Mouse (Mus musculus): Measurements from ENCODE around the gene Zscan2. TPM values are rescaled to one million over a fixed set of nuclear protein-coding genes. Genes with fewer than 3 reads are reported as not detected.

Gene Zscan2
- polyA plus RNA-seq, 1 experiment from 2014 or later: 2.7 TPM

DNA sequence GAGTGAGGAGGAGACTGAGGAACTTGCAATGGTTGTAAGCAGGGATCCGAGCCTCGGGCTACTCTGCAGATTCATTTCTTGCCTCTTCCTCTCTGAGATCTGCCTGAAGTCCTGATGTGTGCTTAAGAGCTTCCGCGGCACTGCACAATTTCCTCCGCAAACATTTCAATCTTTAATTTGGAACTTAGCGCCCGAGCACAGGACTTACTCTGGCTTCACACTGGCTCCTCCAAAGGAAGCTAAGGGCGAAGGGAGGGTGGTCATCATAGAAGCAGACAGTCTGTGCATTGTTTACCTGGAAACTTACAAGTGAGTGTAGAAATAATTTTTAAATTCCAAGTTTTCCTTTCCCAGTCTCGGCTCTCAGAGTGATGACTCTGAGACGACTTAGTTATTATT, 14.4 kb upstream of the Zscan2 start:
- Histone ChIP-seq H3K4me1 (replicated peaks; ENCODE audit: insufficient read depth, low read length) (no peaks in the 10 kb centered on the region), H3K27me3 (ENCODE audit: insufficient read depth, low read length) (no peaks in the 10 kb centered on the region), H3K4me2 (ENCODE audit: low read length) (no peak overlapping the region), H3K9me3 (replicated peaks; ENCODE audit: low read length) (no peaks in the 10 kb centered on the region), H3K27ac (no peak overlapping the region), H3K9ac (ENCODE audit: low read depth, low read length) (no peak overlapping the region), H3K4me3 (replicated peaks; ENCODE audit: low read depth, low read length) (no peak overlapping the region), H3K36me3 (ENCODE audit: insufficient read depth, low read length) (no peaks in the 10 kb centered on the region)
- no peak for TF ChIP-seq CTCF (IDR thresholded peaks at IDR 0.05; ENCODE audit: low read depth)
- DNase-seq (ENCODE audit: low spot score): no peak
- WGBS: 85% methylated on average over 10 of the region's 10 CpGs
- no peak for ATAC-seq (replicated peaks; ENCODE audit: low FRiP score, low read depth)

DNA sequence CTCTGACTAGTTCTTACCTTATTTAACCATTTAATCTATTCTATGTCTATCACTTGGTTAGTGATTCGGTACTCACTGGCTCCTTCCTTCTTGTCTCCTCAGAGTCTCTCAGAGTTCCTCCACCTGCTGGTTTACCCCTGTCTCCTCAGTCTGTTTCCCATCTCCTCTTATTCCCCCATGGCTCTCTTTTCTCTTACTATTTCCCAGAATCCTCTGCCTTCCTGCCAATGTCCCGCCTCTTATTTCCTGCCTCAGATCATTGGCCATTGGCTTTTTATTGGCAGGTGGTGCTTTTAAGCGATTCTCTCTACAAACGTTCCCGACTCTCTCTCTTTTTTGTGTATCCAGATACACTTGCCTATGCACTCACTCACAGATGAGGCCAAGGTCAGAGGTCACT, 14.0 kb upstream of the Zscan2 start:
- H3K4me3 ChIP-seq (replicated peaks; ENCODE audit: low read depth, low read length): no peak overlapping the region
- H3K27ac ChIP-seq: no peak overlapping the region
- H3K9ac ChIP-seq (ENCODE audit: low read depth, low read length): no peak overlapping the region
- no peak for TF ChIP-seq CTCF (IDR thresholded peaks at IDR 0.05; ENCODE audit: low read depth)
- H3K27me3 ChIP-seq (ENCODE audit: insufficient read depth, low read length): no peaks in the 10 kb centered on the region
- H3K4me1 ChIP-seq (replicated peaks; ENCODE audit: insufficient read depth, low read length): no peaks in the 10 kb centered on the region
- H3K9me3 ChIP-seq (replicated peaks; ENCODE audit: low read length): no peaks in the 10 kb centered on the region
- no peak for ATAC-seq (replicated peaks; ENCODE audit: low FRiP score, low read depth)
- WGBS: 87% methylated on average over 5 of the region's 5 CpGs
- no peak for DNase-seq (ENCODE audit: low spot score)
- no peak overlapping the region for H3K4me2 ChIP-seq (ENCODE audit: low read length)
- H3K36me3 ChIP-seq (ENCODE audit: insufficient read depth, low read length): no peaks in the 10 kb centered on the region

DNA sequence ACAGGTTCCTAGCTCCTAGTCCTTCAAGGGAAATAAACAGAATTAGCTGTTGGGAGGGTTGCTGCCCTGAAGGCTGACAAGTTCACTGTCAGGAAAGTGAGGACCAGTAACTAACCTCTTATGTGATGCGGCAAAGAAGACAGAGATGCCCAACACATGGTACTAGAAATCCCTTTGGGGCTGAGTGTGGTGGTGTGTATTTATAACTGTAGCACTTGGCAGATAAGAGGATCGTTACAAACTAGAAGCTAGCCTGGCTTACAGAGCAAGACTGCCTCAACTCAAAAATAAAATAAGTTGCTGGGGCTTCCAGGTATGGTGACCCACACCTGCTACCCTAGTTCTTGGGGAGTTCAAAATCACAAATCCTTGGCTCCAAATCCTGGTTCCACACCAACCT, 11.5 kb upstream of the Zscan2 start:
- H3K4me3 ChIP-seq (replicated peaks; ENCODE audit: low read depth, low read length): no peak overlapping the region
- H3K9ac ChIP-seq (ENCODE audit: low read depth, low read length): no peak overlapping the region
- H3K4me2 ChIP-seq (ENCODE audit: low read length): no peak overlapping the region
- ATAC-seq (replicated peaks; ENCODE audit: low FRiP score, low read depth): no peak
- no peaks in the 10 kb centered on the region for H3K36me3 ChIP-seq (ENCODE audit: insufficient read depth, low read length)
- no peak for TF ChIP-seq CTCF (IDR thresholded peaks at IDR 0.05; ENCODE audit: low read depth)
- H3K4me1 ChIP-seq (replicated peaks; ENCODE audit: insufficient read depth, low read length): no peaks in the 10 kb centered on the region
- no peak for DNase-seq (ENCODE audit: low spot score)
- H3K27me3 ChIP-seq (ENCODE audit: insufficient read depth, low read length): no peaks in the 10 kb centered on the region
- H3K9me3 ChIP-seq (replicated peaks; ENCODE audit: low read length): no peaks in the 10 kb centered on the region
- 74% methylated on average over 2 of the region's 2 CpGs for WGBS
- no peak overlapping the region for H3K27ac ChIP-seq

DNA sequence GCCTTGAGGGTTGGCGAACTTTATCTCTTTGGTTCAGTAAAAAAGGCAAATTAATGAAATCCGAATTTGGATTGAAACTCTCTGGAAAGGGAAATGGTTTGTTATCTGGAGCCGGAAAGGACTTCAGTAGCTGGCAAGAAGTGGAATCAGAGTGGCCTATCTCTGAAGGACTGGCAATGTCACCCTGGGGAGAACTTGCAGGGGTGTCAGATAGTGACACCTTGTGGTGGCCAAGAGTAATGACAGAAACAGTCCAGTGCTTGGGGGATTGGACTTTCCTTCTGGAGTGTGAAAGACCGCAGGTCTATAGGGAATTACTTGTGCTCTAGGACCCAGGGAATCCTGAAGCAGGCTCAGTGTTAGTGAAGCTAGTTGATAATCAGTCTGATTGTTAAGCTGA, 11.0 kb upstream of the Zscan2 start:
- 24% methylated on average over 4 of the region's 4 CpGs for WGBS
- H3K9ac ChIP-seq (ENCODE audit: low read depth, low read length): no peak overlapping the region

DNA sequence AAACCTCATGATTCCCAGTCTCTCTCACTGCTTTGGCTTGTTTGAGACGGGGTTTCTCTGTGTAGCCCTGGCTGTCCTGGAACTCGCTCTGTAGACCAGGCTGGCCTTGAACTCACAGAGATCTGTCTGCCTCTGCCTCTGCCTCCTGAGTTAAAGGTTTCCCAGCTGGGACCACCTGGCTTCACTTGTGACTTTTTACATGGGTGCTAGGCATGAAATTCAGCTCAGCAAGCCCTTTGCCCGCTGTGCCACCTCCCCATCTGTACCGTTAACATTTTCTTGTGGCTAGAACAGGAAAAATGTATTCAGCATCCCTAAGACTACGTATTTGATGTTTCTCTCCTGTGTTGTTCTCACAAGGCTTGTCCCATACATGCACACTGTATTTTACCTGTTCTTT, 10.2 kb upstream of the Zscan2 start:
- no peaks in the 10 kb centered on the region for H3K9me3 ChIP-seq (replicated peaks; ENCODE audit: low read length)
- H3K27ac ChIP-seq: no peak overlapping the region
- DNase-seq (ENCODE audit: low spot score): no peak
- no peaks in the 10 kb centered on the region for H3K4me1 ChIP-seq (replicated peaks; ENCODE audit: insufficient read depth, low read length)
- H3K36me3 ChIP-seq (ENCODE audit: insufficient read depth, low read length): no peaks in the 10 kb centered on the region
- 84% methylated on average over 5 of the region's 5 CpGs for WGBS
- no peaks in the 10 kb centered on the region for H3K27me3 ChIP-seq (ENCODE audit: insufficient read depth, low read length)
- H3K9ac ChIP-seq (ENCODE audit: low read depth, low read length): no peak overlapping the region
- H3K4me2 ChIP-seq (ENCODE audit: low read length): no peak overlapping the region
- no peak for TF ChIP-seq CTCF (IDR thresholded peaks at IDR 0.05; ENCODE audit: low read depth)
- ATAC-seq (replicated peaks; ENCODE audit: low FRiP score, low read depth): no peak
- no peak overlapping the region for H3K4me3 ChIP-seq (replicated peaks; ENCODE audit: low read depth, low read length)

More for the DNA sequence above, 11.0 kb upstream of the Zscan2 start:
- Histone ChIP-seq H3K9me3 (replicated peaks; ENCODE audit: low read length) (no peaks in the 10 kb centered on the region), H3K36me3 (ENCODE audit: insufficient read depth, low read length) (no peaks in the 10 kb centered on the region), H3K27me3 (ENCODE audit: insufficient read depth, low read length) (no peaks in the 10 kb centered on the region), H3K4me3 (replicated peaks; ENCODE audit: low read depth, low read length) (no peak overlapping the region), H3K4me2 (ENCODE audit: low read length) (no peak overlapping the region), H3K27ac (no peak overlapping the region), H3K4me1 (replicated peaks; ENCODE audit: insufficient read depth, low read length) (no peaks in the 10 kb centered on the region)
- TF ChIP-seq CTCF (IDR thresholded peaks at IDR 0.05; ENCODE audit: low read depth): peak; percentile 95
- DNase-seq (ENCODE audit: low spot score) (peak; percentile 94), ATAC-seq (replicated peaks; ENCODE audit: low FRiP score, low read depth) (peak; percentile 86)

DNA sequence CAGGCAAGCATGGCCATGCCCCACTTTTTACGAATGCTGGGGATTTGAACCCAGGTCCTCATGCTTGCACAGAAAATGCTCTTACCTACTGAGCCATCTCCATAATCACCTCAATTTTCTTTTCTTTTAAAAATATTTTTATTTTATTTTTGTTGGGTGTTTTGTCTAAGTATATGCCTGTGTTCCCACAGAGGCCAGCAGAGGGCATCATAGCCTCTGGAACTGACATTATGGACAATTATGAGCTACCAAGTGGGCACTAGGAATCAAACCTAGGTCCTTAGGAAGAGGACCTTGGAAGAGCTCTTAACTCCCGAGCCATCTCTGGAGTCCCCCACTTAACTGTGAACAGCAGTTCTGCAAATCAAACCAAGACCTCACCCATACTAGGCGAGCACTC, 7.5 kb upstream of the Zscan2 start:
- H3K27me3 ChIP-seq (ENCODE audit: insufficient read depth, low read length): no peaks in the 10 kb centered on the region
- H3K4me1 ChIP-seq (replicated peaks; ENCODE audit: insufficient read depth, low read length): no peaks in the 10 kb centered on the region
- DNase-seq (ENCODE audit: low spot score) (no peak), ATAC-seq (replicated peaks; ENCODE audit: low FRiP score, low read depth) (no peak)
- 93% methylated on average over 3 of the region's 3 CpGs for WGBS
- H3K9ac ChIP-seq (ENCODE audit: low read depth, low read length): no peak overlapping the region
- 0 out of 2 replicates have a peak, but pooled peaks have one; percentile 25 for TF ChIP-seq CTCF (IDR thresholded peaks at IDR 0.05; ENCODE audit: low read depth)
- no peak overlapping the region for H3K4me2 ChIP-seq (ENCODE audit: low read length)
- H3K36me3 ChIP-seq (ENCODE audit: insufficient read depth, low read length): no peaks in the 10 kb centered on the region
- H3K4me3 ChIP-seq (replicated peaks; ENCODE audit: low read depth, low read length): no peak overlapping the region
- no peaks in the 10 kb centered on the region for H3K9me3 ChIP-seq (replicated peaks; ENCODE audit: low read length)
- H3K27ac ChIP-seq: no peak overlapping the region

DNA sequence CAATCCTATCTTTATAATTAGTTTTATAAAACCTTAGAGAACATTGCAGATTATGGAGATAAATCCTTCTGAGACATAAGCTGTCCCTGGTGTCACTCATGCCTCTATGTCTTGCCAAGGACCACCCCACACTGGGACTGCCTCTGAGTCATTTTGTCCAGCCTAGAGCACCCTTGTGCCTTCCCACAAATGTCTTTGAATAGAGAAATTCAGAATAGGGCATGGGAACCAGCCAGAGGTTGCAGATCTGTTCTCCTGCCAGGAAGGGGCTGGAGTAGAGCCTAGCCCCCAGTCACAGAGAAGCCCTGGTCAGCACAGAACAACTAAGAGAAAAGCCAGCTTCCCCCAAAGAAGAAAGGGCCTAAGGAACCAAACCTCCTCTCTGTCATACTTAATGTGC, 5.4 kb upstream of the Zscan2 start:
- H3K4me2 ChIP-seq (ENCODE audit: low read length): no peak overlapping the region
- no peaks in the 10 kb centered on the region for H3K27me3 ChIP-seq (ENCODE audit: insufficient read depth, low read length)
- no peak overlapping the region for H3K4me3 ChIP-seq (replicated peaks; ENCODE audit: low read depth, low read length)
- 0 out of 2 replicates have a peak, but pooled peaks cover 4% of the 10 kb centered on the region for H3K4me1 ChIP-seq (replicated peaks; ENCODE audit: insufficient read depth, low read length)
- H3K36me3 ChIP-seq (ENCODE audit: insufficient read depth, low read length): no peaks in the 10 kb centered on the region
- DNase-seq (ENCODE audit: low spot score) (no peak), ATAC-seq (replicated peaks; ENCODE audit: low FRiP score, low read depth) (no peak)
- no peak overlapping the region for H3K27ac ChIP-seq
- H3K9ac ChIP-seq (ENCODE audit: low read depth, low read length): no peak overlapping the region
- no peaks in the 10 kb centered on the region for H3K9me3 ChIP-seq (replicated peaks; ENCODE audit: low read length)
- no peak for TF ChIP-seq CTCF (IDR thresholded peaks at IDR 0.05; ENCODE audit: low read depth)
